Mouse (Mus musculus): ENCODE data around the gene Akt1.

Gene Akt1

GRCm38 (mm10) chr12:112628197-112628596 lies 46.5 kb downstream of the Akt1 start:
- no peak for DNase-seq (ENCODE audit: low spot score in 2 of 2)

GRCm38 (mm10) chr12:112627097-112627881 lies 47.4 kb downstream of the Akt1 start:
- DNase-seq (ENCODE audit: low spot score in 2 of 2), result peak in 1 of 2 experiments; percentile 49

GRCm38 (mm10) chr12:112626455-112626854 lies 48.2 kb downstream of the Akt1 start:
- no peak for DNase-seq (ENCODE audit: low spot score in 2 of 2)

- no peak for DNase-seq (ENCODE audit: low spot score in 2 of 2)
Measured at GRCm38 (mm10) chr12:112625700-112626099, 49.0 kb downstream of the Akt1 start.

- peak; percentile 51 to 80 for DNase-seq (ENCODE audit: low spot score in 2 of 2)
Measured at GRCm38 (mm10) chr12:112623742-112624141, 50.9 kb downstream of the Akt1 start.

GRCm38 (mm10) chr12:112621900-112622299 lies 52.8 kb downstream of the Akt1 start:
- DNase-seq (ENCODE audit: low spot score in 2 of 2), result no peak

GRCm38 (mm10) chr12:112620354-112621061 lies 54.2 kb downstream of the Akt1 start:
- no peak for DNase-seq (ENCODE audit: low spot score in 2 of 2)

- DNase-seq (ENCODE audit: low spot score in 2 of 2), result peak; percentile 50 to 59
Measured at GRCm38 (mm10) chr12:112619686-112620353, 54.9 kb downstream of the Akt1 start, which contains the start of gene Adssl1. Gene Adssl1, plus strand, starts transcription at chr12:112620045.

- DNase-seq (ENCODE audit: low spot score in 2 of 2), result peak; percentile 26 to 49
Measured at GRCm38 (mm10) chr12:112618981-112619685, 55.6 kb downstream of the Akt1 start.

- DNase-seq (ENCODE audit: low spot score in 2 of 2), result peak; percentile 50 to 87
Measured at GRCm38 (mm10) chr12:112617898-112618380, 56.7 kb downstream of the Akt1 start.

GRCm38 (mm10) chr12:112617184-112617583 lies 57.5 kb downstream of the Akt1 start:
- DNase-seq (ENCODE audit: low spot score in 2 of 2), result peak in 1 of 2 experiments; percentile 55

- DNase-seq (ENCODE audit: low spot score in 2 of 2), result peak in 1 of 2 experiments; percentile 36
Measured at GRCm38 (mm10) chr12:112616668-112617067, 58.0 kb downstream of the Akt1 start.

- no peak for DNase-seq (ENCODE audit: low spot score in 2 of 2)
Measured at GRCm38 (mm10) chr12:112609031-112609430, 65.7 kb downstream of the Akt1 start.

GRCm38 (mm10) chr12:112606998-112607397 lies 67.7 kb downstream of the Akt1 start:
- no peak for DNase-seq (ENCODE audit: low spot score in 2 of 2)

GRCm38 (mm10) chr12:112605766-112606165 lies 68.9 kb downstream of the Akt1 start:
- DNase-seq (ENCODE audit: low spot score in 2 of 2), result peak; percentile 62 to 80

GRCm38 (mm10) chr12:112604709-112605649 lies 69.7 kb downstream of the Akt1 start:
- DNase-seq (ENCODE audit: low spot score in 2 of 2), result peak in 1 of 2 experiments; percentile 66

- DNase-seq (ENCODE audit: low spot score in 2 of 2), result no peak
Measured at GRCm38 (mm10) chr12:112604022-112604421, 70.7 kb downstream of the Akt1 start.
